Mouse (Mus musculus): ENCODE measurements around the gene Nkap. TPM values are rescaled to one million over a fixed set of nuclear protein-coding genes. Genes with fewer than 3 reads are reported as not detected.
"Not testable (repeated sequence)": the region's sequence is repeated elsewhere in the genome, so short reads cannot be mapped to it uniquely, and the experiment has no call there.

Gene Nkap
- polyA plus RNA-seq, 2 experiments = 2.3 to 5.1 TPM

DNA sequence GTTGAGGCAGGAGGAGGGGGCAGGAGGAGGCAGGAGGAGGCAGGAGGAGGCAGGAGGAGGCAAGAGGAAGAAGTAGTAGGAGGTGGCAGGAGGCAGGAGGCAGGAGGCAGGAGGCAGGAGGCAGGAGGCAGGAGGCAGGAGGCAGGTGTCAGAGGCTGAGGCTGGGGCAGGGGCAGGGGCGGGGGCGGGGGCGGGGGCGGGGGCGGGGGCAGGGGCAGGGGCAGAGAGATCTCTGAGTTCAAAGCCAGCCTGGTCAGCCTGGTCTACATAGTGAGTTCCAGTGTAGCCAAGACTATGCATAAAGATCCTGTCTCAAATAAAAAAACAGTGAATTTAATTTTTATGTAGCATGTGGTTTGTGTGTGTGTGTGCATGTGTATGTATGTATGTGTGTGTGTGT lies 9.5 kb upstream of the Nkap start:
- Histone ChIP-seq H3K4me1 (replicated peaks; ENCODE audit: control insufficient read depth in 2 of 2, insufficient read depth in 2 of 2, low read length in 1 of 2) (no peaks in the 10 kb centered on the region), H3K27me3 (ENCODE audit: control insufficient read depth, insufficient read depth, low read length) (no peaks in the 10 kb centered on the region), H3K36me3 (replicated peaks; ENCODE audit: control insufficient read depth, insufficient read depth, low read depth) (no peaks in the 10 kb centered on the region), H3K4me2 (ENCODE audit: low read depth) (no peak overlapping the region), H3K4me3 (ENCODE audit: insufficient read depth in 1 of 2, low read depth in 2 of 2, low read length in 2 of 2) (no peak overlapping the region), H3K27ac (no peak overlapping the region), H3K9ac (replicated peaks) (no peak overlapping the region), H3K9me3 (ENCODE audit: control insufficient read depth, low read length) (no peaks in the 10 kb centered on the region)
- 28% methylated on average over 4 of the region's 5 CpGs for WGBS (ENCODE audit: insufficient replicate concordance)
- no peak for DNase-seq (ENCODE audit: low read depth in 3 of 3, low spot score in 3 of 3)
- no peak for TF ChIP-seq EP300 (IDR thresholded peaks at IDR 0.05; ENCODE audit: low read depth)
- TF ChIP-seq CTCF (IDR thresholded peaks at IDR 0.05; ENCODE audit: low read depth) = no peak
- ATAC-seq (ENCODE audit: insufficient read depth) = no peak

DNA sequence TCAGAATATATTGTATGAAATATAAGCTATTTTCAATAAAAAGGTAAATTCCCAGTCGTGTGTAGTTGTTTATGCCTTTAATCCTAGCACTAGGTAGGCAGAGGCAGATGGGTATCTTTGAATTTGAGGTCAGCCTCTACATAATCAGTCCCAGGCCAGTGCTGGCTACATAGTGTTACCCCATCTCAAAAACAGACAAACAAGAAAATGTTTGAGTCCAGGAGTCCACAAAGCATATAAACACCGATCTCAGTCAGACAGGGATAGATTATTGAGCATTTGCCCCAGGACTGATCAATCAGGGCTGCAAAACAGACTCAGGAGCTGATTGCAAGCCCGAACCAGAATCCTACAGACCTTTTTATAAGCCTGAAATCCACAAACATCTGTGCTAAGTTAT lies 7.0 kb upstream of the Nkap start:
- Histone ChIP-seq H3K36me3 (replicated peaks; ENCODE audit: control insufficient read depth, insufficient read depth, low read depth) (no peaks in the 10 kb centered on the region), H3K9me3 (ENCODE audit: control insufficient read depth, low read length) (no peaks in the 10 kb centered on the region), H3K4me3 (ENCODE audit: insufficient read depth in 1 of 2, low read depth in 2 of 2, low read length in 2 of 2) (no peak overlapping the region), H3K4me2 (ENCODE audit: low read depth) (no peak overlapping the region), H3K27ac (no peak overlapping the region), H3K27me3 (ENCODE audit: control insufficient read depth, insufficient read depth, low read length) (no peaks in the 10 kb centered on the region), H3K9ac (replicated peaks) (no peak overlapping the region), H3K4me1 (replicated peaks; ENCODE audit: control insufficient read depth in 2 of 2, insufficient read depth in 2 of 2, low read length in 1 of 2) (no peaks in the 10 kb centered on the region)
- TF ChIP-seq EP300 (IDR thresholded peaks at IDR 0.05; ENCODE audit: low read depth) (no peak), CTCF (IDR thresholded peaks at IDR 0.05; ENCODE audit: low read depth) (no peak)
- DNase-seq (ENCODE audit: low read depth in 3 of 3, low spot score in 3 of 3) = no peak
- WGBS (ENCODE audit: insufficient replicate concordance) = 36% methylated on average over 3 of the region's 3 CpGs
- no peak for ATAC-seq (ENCODE audit: insufficient read depth)

DNA sequence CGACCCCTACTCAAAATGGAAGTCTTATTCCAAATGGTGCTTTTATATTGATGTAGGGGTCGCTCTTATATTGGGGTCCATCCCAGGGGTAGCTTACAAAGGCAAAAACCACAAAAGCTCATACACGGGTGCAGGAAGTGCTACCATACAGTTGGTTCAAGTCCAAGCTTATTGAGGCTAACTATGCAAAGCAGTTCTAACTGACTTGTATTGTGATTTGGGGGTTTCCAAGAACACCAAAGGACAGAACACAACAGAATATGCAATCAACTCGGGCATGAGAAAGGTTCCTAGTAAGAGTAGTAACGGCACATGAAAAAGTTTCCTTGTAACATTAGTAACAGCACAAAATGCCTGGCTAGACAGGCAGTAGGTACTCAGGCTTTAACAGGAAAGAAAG lies 6.4 kb upstream of the Nkap start:
- WGBS (ENCODE audit: insufficient replicate concordance) = 61% methylated on average over 5 of the region's 5 CpGs
- Histone ChIP-seq H3K9ac (replicated peaks) (no peak overlapping the region), H3K36me3 (replicated peaks; ENCODE audit: control insufficient read depth, insufficient read depth, low read depth) (no peaks in the 10 kb centered on the region), H3K9me3 (ENCODE audit: control insufficient read depth, low read length) (no peaks in the 10 kb centered on the region), H3K27ac (no peak overlapping the region), H3K4me1 (replicated peaks; ENCODE audit: control insufficient read depth in 2 of 2, insufficient read depth in 2 of 2, low read length in 1 of 2) (no peaks in the 10 kb centered on the region), H3K4me2 (ENCODE audit: low read depth) (no peak overlapping the region), H3K27me3 (ENCODE audit: control insufficient read depth, insufficient read depth, low read length) (no peaks in the 10 kb centered on the region), H3K4me3 (ENCODE audit: insufficient read depth in 1 of 2, low read depth in 2 of 2, low read length in 2 of 2) (no peak overlapping the region)
- no peak for ATAC-seq (ENCODE audit: insufficient read depth)
- DNase-seq (ENCODE audit: low read depth in 3 of 3, low spot score in 3 of 3) = no peak
- no peak for TF ChIP-seq CTCF (IDR thresholded peaks at IDR 0.05; ENCODE audit: low read depth)
- no peak for TF ChIP-seq EP300 (IDR thresholded peaks at IDR 0.05; ENCODE audit: low read depth)

DNA sequence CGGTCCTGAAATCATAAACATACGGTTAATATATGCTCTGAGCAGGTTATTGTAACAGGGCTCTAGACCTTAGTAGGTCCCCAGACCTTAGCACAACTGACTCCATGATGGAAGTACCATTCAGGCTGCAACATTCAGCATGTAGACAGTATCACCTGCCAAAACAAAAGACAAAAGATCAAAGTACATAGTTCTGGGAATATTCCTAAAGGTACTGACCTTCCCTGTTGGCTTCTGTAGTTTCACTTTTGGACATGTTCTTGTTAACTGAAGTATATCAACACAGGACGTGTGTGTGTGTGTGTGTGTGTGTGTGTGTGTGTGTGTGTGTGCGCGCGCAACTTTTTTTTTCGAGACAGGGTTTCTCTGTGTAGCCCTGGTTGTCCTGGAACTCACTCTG lies 1.1 kb upstream of the Nkap start:
- Histone ChIP-seq H3K27me3 (ENCODE audit: control insufficient read depth, insufficient read depth, low read length) (no peaks in the 10 kb centered on the region), H3K36me3 (replicated peaks; ENCODE audit: control insufficient read depth, insufficient read depth, low read depth) (no peaks in the 10 kb centered on the region), H3K9ac (replicated peaks) (no peak overlapping the region), H3K4me1 (replicated peaks; ENCODE audit: control insufficient read depth in 2 of 2, insufficient read depth in 2 of 2, low read length in 1 of 2) (peaks cover 0 to 3% of the 10 kb centered on the region in 2 experiments; a peak in 2 of 4 replicates), H3K9me3 (ENCODE audit: control insufficient read depth, low read length) (no peaks in the 10 kb centered on the region), H3K4me3 (ENCODE audit: insufficient read depth in 1 of 2, low read depth in 2 of 2, low read length in 2 of 2) (no peak overlapping the region), H3K27ac (no peak overlapping the region), H3K4me2 (ENCODE audit: low read depth) (no peak overlapping the region)
- 74% methylated on average over 7 of the region's 7 CpGs for WGBS (ENCODE audit: insufficient replicate concordance)
- DNase-seq (ENCODE audit: low read depth in 3 of 3, low spot score in 3 of 3) (no peak), ATAC-seq (ENCODE audit: insufficient read depth) (no peak)
- TF ChIP-seq CTCF (IDR thresholded peaks at IDR 0.05; ENCODE audit: low read depth) = no peak
- TF ChIP-seq EP300 (IDR thresholded peaks at IDR 0.05; ENCODE audit: low read depth) = no peak

DNA sequence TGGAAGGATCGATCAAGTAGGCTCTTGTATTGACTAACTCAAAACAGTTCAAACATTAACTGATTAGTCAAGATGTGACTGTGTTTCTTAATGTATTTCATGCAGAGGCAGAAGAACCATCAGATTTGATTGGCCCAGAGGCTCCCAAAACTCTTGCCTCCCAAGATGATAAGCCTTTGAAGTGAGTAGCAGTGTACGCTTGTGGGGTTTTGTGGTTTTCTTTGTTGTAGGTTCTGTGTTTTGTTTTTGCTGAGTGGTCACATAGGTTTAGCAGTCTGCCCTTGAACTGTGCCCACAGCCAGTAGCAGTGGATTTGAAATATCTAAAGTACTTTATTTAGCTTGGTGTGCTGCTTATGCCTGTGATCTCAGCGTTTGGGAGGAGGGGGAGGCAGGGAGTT lies 15.1 kb downstream of the Nkap start:
- Histone ChIP-seq H3K27me3 (ENCODE audit: control insufficient read depth, insufficient read depth, low read length) (no peaks in the 10 kb centered on the region), H3K9ac (replicated peaks) (no peak overlapping the region), H3K4me2 (ENCODE audit: low read depth) (no peak overlapping the region), H3K27ac (no peak overlapping the region), H3K9me3 (ENCODE audit: control insufficient read depth, low read length) (no peaks in the 10 kb centered on the region), H3K36me3 (replicated peaks; ENCODE audit: control insufficient read depth, insufficient read depth, low read depth) (no peaks in the 10 kb centered on the region; the same call in 1 of the 2 replicates), H3K4me3 (ENCODE audit: insufficient read depth in 1 of 2, low read depth in 2 of 2, low read length in 2 of 2) (no peak overlapping the region), H3K4me1 (replicated peaks; ENCODE audit: control insufficient read depth in 2 of 2, insufficient read depth in 2 of 2, low read length in 1 of 2) (no peaks in the 10 kb centered on the region)
- ATAC-seq (ENCODE audit: insufficient read depth) = no peak
- TF ChIP-seq CTCF (IDR thresholded peaks at IDR 0.05; ENCODE audit: low read depth) (no peak), EP300 (IDR thresholded peaks at IDR 0.05; ENCODE audit: low read depth) (no peak)
- WGBS (ENCODE audit: insufficient replicate concordance) = 58% methylated on average over 3 of the region's 3 CpGs
- DNase-seq (ENCODE audit: low read depth in 3 of 3, low spot score in 3 of 3) = no peak

DNA sequence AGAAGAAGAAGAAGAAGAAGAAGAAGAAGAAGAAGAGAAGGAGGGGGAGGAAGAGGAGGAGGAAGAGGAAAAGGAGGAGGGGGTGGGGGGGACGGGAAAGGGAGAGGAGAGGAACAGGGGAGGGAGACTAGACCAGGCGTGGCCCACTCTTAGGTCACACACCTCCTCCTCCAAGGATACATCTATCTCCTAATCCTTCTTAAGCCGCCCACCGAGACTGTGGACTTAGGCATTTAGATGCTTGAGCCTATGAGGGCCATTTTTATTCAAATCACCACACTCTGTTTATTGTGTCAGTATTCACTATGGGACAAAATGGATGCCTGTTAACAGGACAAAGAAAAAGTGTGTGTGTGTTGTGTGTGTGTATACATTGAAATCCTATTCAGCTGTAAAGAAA lies 17.9 kb downstream of the Nkap start:
- H3K4me2 ChIP-seq (ENCODE audit: low read depth); H3K27me3 ChIP-seq (ENCODE audit: control insufficient read depth, insufficient read depth, low read length); DNase-seq (ENCODE audit: low read depth in 3 of 3, low spot score in 3 of 3); H3K4me1 ChIP-seq (replicated peaks; ENCODE audit: control insufficient read depth in 2 of 2, insufficient read depth in 2 of 2, low read length in 1 of 2); H3K9me3 ChIP-seq (ENCODE audit: control insufficient read depth, low read length); ATAC-seq (ENCODE audit: insufficient read depth); H3K27ac ChIP-seq; H3K9ac ChIP-seq (replicated peaks); H3K4me3 ChIP-seq (ENCODE audit: insufficient read depth in 1 of 2, low read depth in 2 of 2, low read length in 2 of 2); H3K36me3 ChIP-seq (replicated peaks; ENCODE audit: control insufficient read depth, insufficient read depth, low read depth): not testable (repeated sequence)
- WGBS (ENCODE audit: insufficient replicate concordance) = 60% methylated on average over 1 of the region's 4 CpGs
